Comparison of ENCODE assay signal across 18 mouse cellular contexts in genomic region chr17:33899642-33900041, GRCm38 (mm10). TPM values are rescaled to one million over a fixed set of nuclear protein-coding genes. Genes with fewer than 3 reads are reported as not detected.
DNase-seq lines count a peak whose midpoint lies in the region; ATAC-seq and TF ChIP-seq lines count a peak whose summit lies in the region.
"Had no signal": no experiment of that assay in that cellular context is flagged by ENCODE, and none has a peak within 500 bp of the region (broad histone marks: within the 10 kb centered on the region; RNA-seq: fewer than 3 reads in every experiment).

No protein-coding gene starts in this region.

- no peaks in the 10 kb centered on the region for H3K27me3 ChIP-seq in liver, postnatal 0 days (ENCODE audit: insufficient read depth, low read length)
- no peaks in the 10 kb centered on the region for H3K27me3 ChIP-seq in hindbrain, postnatal 0 days (ENCODE audit: insufficient read depth, low read length)
- H3K27me3 ChIP-seq: CH12.LX; megakaryocyte, embryonic 14.5 days; neural tube, embryonic 12.5 days had no signal

- no peaks in the 10 kb centered on the region for H3K36me3 ChIP-seq in ES-E14 (ENCODE audit: control insufficient read depth, insufficient read depth, low read length, poor library complexity, severe bottlenecking)
- no peaks in the 10 kb centered on the region for H3K36me3 ChIP-seq in liver, postnatal 0 days (replicated peaks; ENCODE audit: insufficient read depth, low read length)
- no peaks in the 10 kb centered on the region for H3K36me3 ChIP-seq in hindbrain, postnatal 0 days (ENCODE audit: insufficient read depth, low read length)
- H3K36me3 ChIP-seq: limb, embryonic 10.5 days; neural tube, embryonic 12.5 days had no signal

- WGBS in liver, postnatal 0 days (ENCODE audit: insufficient replicate concordance), result 32% methylated on average over 4 of the region's 4 CpGs
- 88% methylated on average over 4 of the region's 4 CpGs for WGBS in hindbrain, postnatal 0 days

- peak; percentile 87 for ATAC-seq in erythroid progenitor cell, adult 5-6 weeks (replicated peaks; ENCODE audit: low FRiP score, poor library complexity, severe bottlenecking)
- peak; percentile 62 for ATAC-seq in liver, postnatal 0 days
- no peak for ATAC-seq in hindbrain, postnatal 0 days

- in situ Hi-C loops in ES-E14 (cut with MboI; ENCODE audit: low sequenced_read_pairs in 2 of 2, unreplicated experiment in 2 of 2), result no loop called here

- H3K27ac ChIP-seq in ES-E14 (ENCODE audit: insufficient read depth, low read depth, low read length, poor library complexity, severe bottlenecking), result peak overlapping the region; percentile 87
- peak overlapping the region; percentile 64 for H3K27ac ChIP-seq in liver, postnatal 0 days (ENCODE audit: low read depth)
- no peak overlapping the region for H3K27ac ChIP-seq in hindbrain, postnatal 0 days
- H3K27ac ChIP-seq: limb, embryonic 10.5 days; neural tube, embryonic 12.5 days had no signal

- DNase-seq in cerebellum, adult 11-12 months, result peak; percentile 6
- no peak for DNase-seq in cerebellum, adult 9-10 months
- no peak for DNase-seq in ES-E14 (ENCODE audit: low read depth, low spot score)
- DNase-seq in liver, postnatal 0 days, result no peak
- DNase-seq in urinary bladder, adult 18-20 months (ENCODE audit: low spot score in 2 of 2), result no peak
- DNase-seq in hindbrain, postnatal 0 days (ENCODE audit: low spot score), result no peak
- DNase-seq in lung, postnatal 10 days, result no peak
- DNase-seq: kidney, adult 8-10 months; lung, embryonic 14.5 days; right cerebral cortex, postnatal 25 days; thymus, adult 2 months had no signal

- TF ChIP-seq CTCF in liver, postnatal 0 days (IDR thresholded peaks at IDR 0.05; ENCODE audit: low read depth), result no peak
- TF ChIP-seq CTCF in hindbrain, postnatal 0 days (IDR thresholded peaks at IDR 0.05; ENCODE audit: low read depth), result no peak

- peaks cover 14 to 27% of the 10 kb centered on the region in 2 experiments for H3K4me1 ChIP-seq in ES-E14 (ENCODE audit: control insufficient read depth in 2 of 2, insufficient read depth in 2 of 2, low read length in 2 of 2, poor library complexity in 1 of 2)
- peaks cover 29% of the 10 kb centered on the region for H3K4me1 ChIP-seq in liver, postnatal 0 days (ENCODE audit: insufficient read depth)
- no peaks in the 10 kb centered on the region for H3K4me1 ChIP-seq in hindbrain, postnatal 0 days (ENCODE audit: insufficient read depth, low read length)
- H3K4me1 ChIP-seq: limb, embryonic 10.5 days; neural tube, embryonic 12.5 days had no signal

- H3K9me3 ChIP-seq in ES-E14 (ENCODE audit: control insufficient read depth, insufficient read depth, low read depth, low read length), result no peaks in the 10 kb centered on the region
- no peaks in the 10 kb centered on the region for H3K9me3 ChIP-seq in liver, postnatal 0 days (ENCODE audit: low read length)
- H3K9me3 ChIP-seq in hindbrain, postnatal 0 days (ENCODE audit: low read length), result no peaks in the 10 kb centered on the region
- H3K9me3 ChIP-seq: limb, embryonic 10.5 days; megakaryocyte, embryonic 14.5 days; neural tube, embryonic 12.5 days had no signal

- peak; percentile 43; the same call in 1 of the 2 replicates for TF ChIP-seq EP300 in liver, postnatal 0 days (IDR thresholded peaks at IDR 0.05; ENCODE audit: low read depth)

- no peak overlapping the region for H3K4me3 ChIP-seq in ES-E14 (ENCODE audit: insufficient read depth in 1 of 2, low read depth in 1 of 2, low read length in 2 of 2, poor library complexity in 1 of 2, severe bottlenecking in 1 of 2)
- no peak overlapping the region for H3K4me3 ChIP-seq in liver, postnatal 0 days (ENCODE audit: low read depth, low read length)
- H3K4me3 ChIP-seq in hindbrain, postnatal 0 days (ENCODE audit: low read length), result no peak overlapping the region
- H3K4me3 ChIP-seq: limb, embryonic 10.5 days; megakaryocyte, embryonic 14.5 days; neural tube, embryonic 12.5 days had no signal

- H3K4me2 ChIP-seq in liver, postnatal 0 days (ENCODE audit: low read depth, low read length), result no peak overlapping the region
- H3K4me2 ChIP-seq in hindbrain, postnatal 0 days (ENCODE audit: low read depth, low read length), result no peak overlapping the region
- H3K4me2 ChIP-seq: lung, embryonic 14.5 days; neural tube, embryonic 12.5 days had no signal

- peak overlapping the region; percentile 37; the same call in 1 of the 2 replicates for H3K9ac ChIP-seq in ES-E14 (ENCODE audit: insufficient read depth, low read depth, low read length, poor library complexity, severe bottlenecking)
- no peak overlapping the region for H3K9ac ChIP-seq in liver, postnatal 0 days (replicated peaks)
- no peak overlapping the region for H3K9ac ChIP-seq in hindbrain, postnatal 0 days (replicated peaks; ENCODE audit: low read length)
- H3K9ac ChIP-seq: lung, embryonic 14.5 days; neural tube, embryonic 12.5 days had no signal

TF ChIP-seq in ES-E14, 5 proteins besides CTCF, POLR2A, EP300 and RAD21:
- TF ChIP-seq HCFC1 (IDR thresholded peaks at IDR 0.05; ENCODE audit: borderline replicate concordance, insufficient read depth, low read length) (no peak), ZC3H11A (IDR thresholded peaks at IDR 0.05; ENCODE audit: borderline replicate concordance, low read depth, low read length) (no peak), CHD2 (IDR thresholded peaks at IDR 0.05; ENCODE audit: low read depth, low read length) (no peak), MAFK (IDR thresholded peaks at IDR 0.05; ENCODE audit: insufficient read depth, low read depth, low read length) (peak; percentile 79)

RNA-seq across cellular contexts. Expression of gene Platr17, which starts 5.3 kb away (rescaled TPM):
- total RNA-seq in ES-E14 (2012; rRNA removed), result 33.2 and 46.0 TPM in 2 replicates
- total RNA-seq in erythroid progenitor cell, adult 5-6 weeks (2015; ENCODE audit: low replicate concordance), result not detected in 2 replicates
- not detected in 2 replicates for total RNA-seq in erythroid progenitor cell, adult 5-6 weeks (2017; ENCODE audit: low replicate concordance)
- 0.41 and 0.54 TPM in 2 replicates for polyA plus RNA-seq in liver, postnatal 0 days (2015; fragmentation: Nextera tagmentation; extraction: Ambion mirVana)
- total RNA-seq in hindbrain, postnatal 0 days (2014; rRNA removed), result 1.3 TPM in 1 of 2 replicates, not detected in the other
- polyA plus RNA-seq in hindbrain, postnatal 0 days (2015; fragmentation: Nextera tagmentation; extraction: Ambion mirVana), result 0.88 and 1.2 TPM in 2 replicates
- total RNA-seq: adrenal gland, postnatal 14 days; CH12.LX had no signal
- polyA plus RNA-seq: gonadal fat pad, adult 2 months; neural tube, embryonic 12.5 days had no signal

RNA-seq across cellular contexts. Expression of gene Kifc1, which starts 9.2 kb away (rescaled TPM):
- total RNA-seq in ES-E14 (2012; rRNA removed), result 149 and 187 TPM in 2 replicates
- 89.3 and 150 TPM in 2 replicates for total RNA-seq in erythroid progenitor cell, adult 5-6 weeks (2015; ENCODE audit: low replicate concordance)
- 479 and 506 TPM in 2 replicates for total RNA-seq in erythroid progenitor cell, adult 5-6 weeks (2017; ENCODE audit: low replicate concordance)
- 2.6 and 3.6 TPM in 2 replicates for polyA plus RNA-seq in liver, postnatal 0 days (2015; fragmentation: Nextera tagmentation; extraction: Ambion mirVana)
- total RNA-seq in hindbrain, postnatal 0 days (2014; rRNA removed), result 5.8 and 9.9 TPM in 2 replicates
- polyA plus RNA-seq in hindbrain, postnatal 0 days (2015; fragmentation: Nextera tagmentation; extraction: Ambion mirVana), result 2.0 and 3.2 TPM in 2 replicates

RNA-seq across cellular contexts. Expression of gene Daxx, which starts 9.6 kb away (rescaled TPM):
- 67.3 and 73.7 TPM in 2 replicates for total RNA-seq in ES-E14 (2012; rRNA removed)
- total RNA-seq in erythroid progenitor cell, adult 5-6 weeks (2015; ENCODE audit: low replicate concordance), result 18.0 and 23.9 TPM in 2 replicates
- total RNA-seq in erythroid progenitor cell, adult 5-6 weeks (2017; ENCODE audit: low replicate concordance), result 23.4 and 29.3 TPM in 2 replicates
- 12.6 and 13.0 TPM in 2 replicates for polyA plus RNA-seq in liver, postnatal 0 days (2015; fragmentation: Nextera tagmentation; extraction: Ambion mirVana)
- 52.1 and 58.4 TPM in 2 replicates for total RNA-seq in hindbrain, postnatal 0 days (2014; rRNA removed)
- polyA plus RNA-seq in hindbrain, postnatal 0 days (2015; fragmentation: Nextera tagmentation; extraction: Ambion mirVana), result 39.0 and 41.9 TPM in 2 replicates

RNA-seq across cellular contexts. Expression of gene Tapbp, which starts 16.1 kb away (rescaled TPM):
- 39.4 and 64.9 TPM in 2 replicates for total RNA-seq in ES-E14 (2012; rRNA removed)
- 86.1 and 88.4 TPM in 2 replicates for total RNA-seq in erythroid progenitor cell, adult 5-6 weeks (2015; ENCODE audit: low replicate concordance)
- 88.8 and 97.2 TPM in 2 replicates for total RNA-seq in erythroid progenitor cell, adult 5-6 weeks (2017; ENCODE audit: low replicate concordance)
- 47.0 and 47.9 TPM in 2 replicates for polyA plus RNA-seq in liver, postnatal 0 days (2015; fragmentation: Nextera tagmentation; extraction: Ambion mirVana)
- total RNA-seq in hindbrain, postnatal 0 days (2014; rRNA removed), result 41.5 and 61.8 TPM in 2 replicates
- 39.1 and 40.2 TPM in 2 replicates for polyA plus RNA-seq in hindbrain, postnatal 0 days (2015; fragmentation: Nextera tagmentation; extraction: Ambion mirVana)

RNA-seq across cellular contexts. Expression of gene Zbtb22, which starts 16.1 kb away (rescaled TPM):
- 32.8 and 34.8 TPM in 2 replicates for total RNA-seq in ES-E14 (2012; rRNA removed)
- 11.7 and 23.8 TPM in 2 replicates for total RNA-seq in erythroid progenitor cell, adult 5-6 weeks (2015; ENCODE audit: low replicate concordance)
- total RNA-seq in erythroid progenitor cell, adult 5-6 weeks (2017; ENCODE audit: low replicate concordance), result 20.3 and 28.8 TPM in 2 replicates
- polyA plus RNA-seq in liver, postnatal 0 days (2015; fragmentation: Nextera tagmentation; extraction: Ambion mirVana), result 7.1 and 7.9 TPM in 2 replicates
- total RNA-seq in hindbrain, postnatal 0 days (2014; rRNA removed), result 58.5 TPM in 2 replicates
- 20.8 and 23.0 TPM in 2 replicates for polyA plus RNA-seq in hindbrain, postnatal 0 days (2015; fragmentation: Nextera tagmentation; extraction: Ambion mirVana)

Comparison
In these comparisons a context has a peak if more than half of its experiments do, and no peak if none do; other contexts are left out.
1. RNA of gene Platr17, which starts 5.3 kb away (total RNA-seq): 33.2 to 46.0 TPM in ES-E14; not detected in erythroid progenitor cell, adult 5-6 weeks and 1.3 TPM in hindbrain, postnatal 0 days; every median in the first group is over 10 times any median in the second.